Mouse (Mus musculus) liver, postnatal 0 days (tissue): ENCODE results near the gene Rbfox2.

Source experiments
- CTCF ChIP-seq: sonication (generic); IDR thresholded peaks from 2 replicates; pipeline ENCODE4 v1.5.1; 2016; ENCODE audit warnings: antibody characterized with exemption, low read depth
- EP300 ChIP-seq: IDR thresholded peaks from 2 replicates; pipeline ENCODE4 v1.6.1; 2016; ENCODE audit warnings: antibody characterized with exemption, low read depth, mild to moderate bottlenecking

GRCm38 (mm10) chr15:77305852-77306546 is 805 bp downstream of the Rbfox2 start:
- no peak for TF ChIP-seq EP300
- TF ChIP-seq CTCF: no peak
